Mouse (Mus musculus) c-Kit-positive CD71-negative TER-119-negative erythroid progenitor cells, embryonic 14.5 days (primary cell): ENCODE results near the gene Sbk1.
A peak's percentile ranks its signal among the peaks of the same experiment; 100 is the strongest.
"Not testable (repeated sequence)": the region's sequence is repeated elsewhere in the genome, so short reads cannot be mapped to it uniquely, and the experiment has no call there.

ENCODE experiments used
- DNase-seq: peaks from one replicate; pipeline ENCODE4 v3.0.0-alpha.2; 2013; ENCODE audit warnings: low read depth

Gene Sbk1

DNA sequence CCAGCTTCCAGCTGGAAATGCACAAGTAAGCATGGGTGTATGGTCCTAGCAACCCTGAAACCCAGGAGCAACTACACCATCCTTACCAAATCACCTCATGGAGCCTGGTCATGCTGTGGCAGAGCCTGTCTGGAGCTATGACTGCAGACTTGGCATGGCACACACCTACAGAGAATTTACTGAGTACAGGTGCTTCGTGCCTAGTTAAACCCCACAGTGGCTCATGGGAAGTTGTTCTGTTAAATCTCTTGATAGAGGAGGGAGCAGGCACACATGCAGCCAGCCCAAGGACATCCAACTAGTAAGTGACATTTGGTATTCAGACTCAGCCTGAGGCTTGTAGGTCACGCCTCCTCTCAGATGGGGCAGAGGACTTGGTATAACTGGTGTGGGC, 15.7 kb downstream of the Sbk1 start:
- no peak for DNase-seq

- DNase-seq: no peak
These were observed 16.2 kb downstream of the Sbk1 start for GRCm38 (mm10) chr7:126288571-126289091.

DNA sequence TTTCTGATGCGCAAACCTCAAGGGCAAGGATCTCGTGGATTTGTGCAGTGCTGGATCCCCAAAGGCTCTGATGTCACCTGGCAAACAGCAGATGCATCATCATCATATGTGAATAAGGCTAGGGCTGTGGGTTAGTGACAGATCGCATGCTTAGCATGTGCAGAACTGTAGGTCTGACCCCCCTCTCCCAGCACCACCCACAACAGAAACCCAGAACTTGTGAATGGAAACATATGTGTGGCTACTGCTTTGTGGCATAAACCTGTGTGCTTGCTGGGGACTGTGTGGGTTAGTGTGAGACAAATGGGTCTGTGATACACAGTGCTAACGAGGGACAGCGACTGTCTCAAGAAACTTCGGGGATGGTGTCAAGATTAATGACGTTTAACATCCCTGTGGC, 17.0 kb downstream of the Sbk1 start:
- no peak for DNase-seq

GRCm38 (mm10) chr7:126289956-126290355, 17.5 kb downstream of the Sbk1 start:
- no peak for DNase-seq

DNA sequence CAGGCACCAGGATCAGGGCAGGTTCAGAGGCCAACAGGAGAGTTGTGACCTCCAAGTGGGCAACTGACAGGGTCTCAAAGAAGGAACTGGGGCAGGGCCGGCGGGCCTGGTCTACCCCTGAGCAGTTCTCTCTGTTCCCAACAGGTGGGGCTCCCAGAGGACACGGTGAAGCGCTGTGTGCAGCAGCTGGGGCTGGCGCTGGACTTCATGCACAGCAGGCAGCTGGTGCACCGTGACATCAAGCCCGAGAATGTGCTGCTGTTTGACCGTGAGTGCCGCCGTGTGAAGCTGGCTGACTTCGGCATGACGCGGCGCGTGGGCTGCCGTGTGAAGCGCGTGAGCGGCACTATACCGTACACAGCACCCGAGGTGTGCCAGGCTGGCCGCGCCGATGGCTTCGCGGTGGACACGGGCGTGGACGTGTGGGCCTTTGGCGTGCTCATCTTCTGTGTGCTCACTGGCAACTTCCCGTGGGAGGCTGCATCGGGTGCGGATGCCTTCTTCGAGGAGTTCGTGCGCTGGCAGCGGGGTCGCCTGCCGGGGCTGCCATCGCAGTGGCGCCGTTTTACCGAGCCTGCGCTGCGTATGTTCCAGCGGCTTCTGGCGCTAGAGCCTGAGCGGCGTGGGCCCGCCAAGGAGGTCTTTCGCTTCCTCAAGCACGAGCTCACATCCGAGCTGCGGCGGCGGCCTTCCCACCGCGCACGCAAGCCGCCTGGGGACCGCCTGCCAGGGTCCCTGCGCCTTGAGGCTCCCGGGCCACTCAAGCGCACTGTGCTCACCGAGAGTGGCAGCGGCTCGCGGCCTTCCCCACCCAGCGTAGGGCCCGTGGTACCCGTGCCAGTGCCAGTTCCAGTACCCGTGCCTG, 19.5 kb downstream of the Sbk1 start:
- no peak for DNase-seq

DNA sequence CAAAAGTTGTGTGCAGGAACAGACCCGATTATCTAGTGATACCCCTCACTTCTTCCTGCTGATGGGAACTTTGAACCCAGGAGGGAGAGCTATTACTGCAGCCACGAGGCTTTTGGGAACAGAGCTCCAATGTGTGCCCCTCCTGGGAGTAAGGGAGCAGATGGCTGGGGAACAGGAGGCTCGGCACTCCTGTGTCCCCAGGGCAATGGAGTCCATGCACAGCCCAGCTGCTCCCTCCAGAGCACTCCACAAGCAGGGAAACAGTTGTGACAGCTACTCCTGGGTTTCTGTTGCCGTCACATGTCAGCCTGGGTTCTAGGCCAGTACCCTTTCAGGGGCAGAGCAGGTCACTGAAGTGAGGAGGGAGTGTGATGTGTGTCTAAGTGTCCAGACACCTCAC, 20.7 kb downstream of the Sbk1 start:
- no peak for DNase-seq

GRCm38 (mm10) chr7:126297579-126298460, 25.4 kb downstream of the Sbk1 start:
- DNase-seq: peak; percentile 58

DNA sequence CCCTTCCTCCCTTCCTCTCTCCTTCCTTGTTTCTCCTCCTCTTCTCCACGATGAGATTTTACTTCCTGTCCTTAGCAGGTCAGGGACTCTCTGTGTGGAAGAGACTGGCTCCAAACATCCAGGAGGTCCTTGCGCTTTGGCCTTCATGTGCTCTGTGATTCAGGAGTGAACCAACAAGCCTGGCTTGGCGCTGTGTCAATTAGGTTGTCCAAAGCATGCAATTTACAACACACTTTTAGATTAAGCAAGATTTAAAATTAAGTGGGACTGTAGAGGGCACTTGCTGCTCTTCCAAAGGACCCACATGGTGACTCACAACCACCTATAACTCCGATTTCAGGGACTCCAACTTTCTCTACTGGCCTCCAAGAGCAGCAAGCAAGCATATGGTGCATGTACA, 26.4 kb downstream of the Sbk1 start:
- no peak for DNase-seq

DNA sequence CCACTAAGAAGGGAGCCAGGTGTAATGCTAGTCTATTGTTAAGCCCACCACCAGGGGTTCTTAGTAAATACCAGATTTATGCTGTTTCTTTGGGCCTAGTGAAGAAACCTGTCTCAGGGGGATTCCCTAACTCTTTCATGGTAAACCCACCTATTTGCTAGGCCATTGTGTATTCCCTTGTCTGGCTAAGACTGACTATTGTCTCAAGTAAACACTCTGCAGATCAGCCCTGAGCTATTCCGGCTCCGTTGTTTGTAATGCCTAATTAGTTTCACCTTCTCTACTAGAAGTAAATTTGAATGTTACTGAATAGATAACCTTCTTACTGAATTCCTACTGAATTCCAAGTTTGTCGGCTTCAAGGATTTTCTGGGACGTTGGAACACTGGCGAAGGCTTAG, 29.4 kb downstream of the Sbk1 start:
- not testable (repeated sequence) for DNase-seq

GRCm38 (mm10) chr7:126311822-126312221, 39.4 kb downstream of the Sbk1 start:
- DNase-seq: no peak

- DNase-seq: no peak
These were observed 40.9 kb downstream of the Sbk1 start for GRCm38 (mm10) chr7:126313309-126313708.

DNA sequence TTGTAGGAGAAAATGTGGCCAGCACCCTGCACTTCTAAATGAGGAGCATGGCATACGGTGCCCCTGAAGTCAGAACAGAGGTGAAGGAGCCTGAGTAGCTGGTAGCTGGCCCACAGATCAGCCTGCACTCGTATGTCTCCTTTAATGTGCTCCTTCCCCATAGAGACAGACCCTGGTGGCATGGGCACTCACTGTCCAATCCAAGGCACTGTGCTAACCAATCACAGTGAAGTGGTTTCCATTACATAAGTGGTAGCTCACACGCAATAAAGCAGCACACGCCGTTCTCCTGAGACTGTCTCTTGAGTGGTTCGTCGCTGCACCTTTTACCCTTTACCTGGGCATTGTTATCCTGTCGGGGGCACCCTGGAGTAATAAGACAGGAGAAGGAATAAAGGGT, 41.9 kb downstream of the Sbk1 start:
- no peak for DNase-seq

- DNase-seq: peak; percentile 80
These were observed 51.3 kb downstream of the Sbk1 start for GRCm38 (mm10) chr7:126323729-126324128.

GRCm38 (mm10) chr7:126324791-126325190, 52.4 kb downstream of the Sbk1 start:
- no peak for DNase-seq

GRCm38 (mm10) chr7:126325576-126326273, 53.3 kb downstream of the Sbk1 start:
- DNase-seq: not testable (repeated sequence)

GRCm38 (mm10) chr7:126328848-126329247, 56.4 kb downstream of the Sbk1 start:
- not testable (repeated sequence) for DNase-seq

DNA sequence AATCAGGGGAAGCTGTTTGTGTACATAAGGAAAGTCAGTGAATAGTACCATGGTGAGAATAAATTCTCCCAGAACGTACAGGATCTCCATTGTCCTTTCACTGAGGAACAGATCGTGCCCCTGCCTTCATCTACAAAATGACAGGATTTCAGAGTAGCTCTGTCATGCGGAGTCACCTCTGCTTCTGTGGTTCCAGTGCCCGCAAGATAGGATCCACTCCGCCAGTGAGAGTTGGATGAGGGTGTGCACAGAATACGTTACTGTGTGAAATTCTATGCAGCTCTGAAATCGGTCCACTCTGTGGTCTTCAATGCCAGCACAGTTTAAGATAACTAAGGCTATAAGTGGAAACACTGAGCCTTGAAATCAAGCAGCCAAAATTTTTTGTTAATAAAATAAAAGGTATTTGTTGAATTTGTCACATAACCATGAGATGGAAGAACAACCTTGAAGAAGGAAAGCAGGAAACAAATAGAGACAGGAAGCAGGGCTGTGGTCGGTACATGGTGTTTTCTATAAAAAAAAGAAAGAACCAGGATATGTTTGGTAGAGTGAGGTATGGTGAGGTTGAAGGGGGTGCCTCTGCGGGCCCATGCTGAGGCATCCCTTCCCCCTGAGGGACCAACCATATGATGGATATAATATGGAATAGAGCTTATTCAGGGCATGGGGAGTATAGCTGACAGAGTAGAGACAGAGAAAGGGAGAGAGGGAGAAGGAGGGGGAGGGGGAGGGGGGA, 57.7 kb downstream of the Sbk1 start:
- DNase-seq: no peak

DNA sequence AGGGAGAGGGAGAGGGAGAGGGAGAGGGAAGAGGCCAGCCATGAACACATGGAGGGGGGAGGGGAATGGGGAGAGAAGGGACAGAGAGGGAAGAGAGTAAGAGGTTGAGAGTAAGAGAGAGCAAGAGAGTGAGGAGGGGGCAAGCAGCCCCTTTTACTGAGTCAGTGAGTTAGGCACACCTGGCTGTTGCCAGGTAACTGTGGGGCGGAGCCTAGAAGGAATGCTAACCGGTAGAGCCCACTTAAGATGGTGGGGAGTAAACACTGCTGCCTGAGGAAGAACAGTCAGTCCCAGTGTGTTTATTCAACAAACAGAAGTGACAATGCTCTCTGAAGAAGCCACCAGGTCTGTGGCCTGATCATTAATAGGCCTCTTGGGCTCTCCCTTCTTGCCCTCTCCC, 58.3 kb downstream of the Sbk1 start:
- no peak for DNase-seq

GRCm38 (mm10) chr7:126332691-126333090, 60.3 kb downstream of the Sbk1 start:
- no peak for DNase-seq

DNA sequence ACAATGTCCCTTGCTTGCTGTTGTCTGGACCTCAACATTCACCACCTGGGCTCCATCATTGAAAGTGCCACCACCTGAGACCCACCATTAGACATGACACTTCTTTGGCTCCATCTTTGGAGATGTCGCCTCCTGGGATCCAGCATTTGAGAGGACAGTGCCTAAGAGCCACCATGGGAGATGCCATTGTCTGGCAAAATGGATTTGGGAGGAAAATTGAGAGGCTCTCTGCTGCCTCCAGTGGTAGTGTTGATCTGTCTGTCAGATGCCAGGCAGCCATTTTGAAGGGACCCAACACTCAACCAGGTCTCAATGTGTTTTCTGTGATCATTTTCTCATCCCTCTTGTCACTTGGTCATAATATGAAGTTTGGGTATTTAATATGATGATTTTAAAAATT, 63.1 kb downstream of the Sbk1 start:
- no peak for DNase-seq

DNA sequence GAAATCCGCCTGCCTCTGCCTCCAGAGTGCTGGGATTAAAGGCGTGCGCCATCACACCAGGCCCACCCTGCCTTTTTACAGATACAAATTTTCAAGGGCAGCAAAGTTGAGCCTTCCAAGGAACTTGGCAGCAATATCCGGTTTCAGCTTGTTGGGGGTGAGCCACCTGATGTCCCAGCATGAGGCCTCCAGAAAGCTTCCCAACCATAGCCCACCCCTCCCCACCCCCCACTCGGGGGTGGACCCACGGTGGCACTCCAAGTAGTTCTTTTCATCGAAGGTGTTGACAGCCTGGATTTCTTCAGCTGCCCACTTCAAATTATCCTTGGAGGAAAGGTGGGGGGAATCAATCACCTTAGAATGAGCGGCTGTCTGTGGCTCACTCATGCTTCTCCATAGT, 66.5 kb downstream of the Sbk1 start:
- no peak for DNase-seq
